Mouse (Mus musculus): ENCODE results near the gene Apip.
A peak's percentile ranks its signal among the peaks of the same experiment; 100 is the strongest.

DNA sequence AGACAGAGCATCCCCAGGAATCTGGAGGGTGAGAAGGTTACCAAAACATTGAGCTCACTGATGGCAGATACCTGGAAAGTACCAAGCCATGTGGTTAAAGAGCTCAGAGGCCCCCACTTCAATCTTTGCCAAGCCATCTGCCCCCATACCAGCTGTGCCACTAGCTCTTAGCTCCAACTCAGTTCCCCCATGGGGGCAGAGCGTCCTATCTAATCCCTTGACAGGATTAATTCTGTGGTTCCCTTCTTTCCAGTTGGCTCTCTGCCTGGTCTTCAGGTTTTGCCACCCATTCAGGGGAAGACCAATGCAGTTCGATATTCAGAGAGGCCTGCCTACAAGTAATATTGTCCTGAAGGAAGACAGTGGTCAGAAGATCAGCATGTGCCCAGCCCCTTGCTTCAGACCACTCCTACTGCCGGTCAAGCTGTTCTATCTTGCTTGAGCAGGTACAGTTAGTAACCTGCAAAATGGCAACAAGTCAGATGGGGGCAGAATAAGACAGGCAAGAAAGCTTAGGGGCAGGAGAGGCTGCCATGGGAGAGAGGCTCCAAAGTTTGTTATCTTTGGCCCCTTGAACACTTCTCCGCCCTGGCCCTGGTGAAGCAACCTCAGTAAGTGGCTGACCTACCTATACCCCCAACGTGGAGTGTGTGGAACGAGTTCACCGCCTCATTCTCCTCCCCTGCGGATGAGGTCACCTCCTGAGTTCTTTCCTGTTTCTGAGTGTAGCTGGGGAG lies 65.2 kb downstream of the Apip start:
- peak in 1 of 2 experiments; percentile 49; a peak in 2 of 4 replicates for TF ChIP-seq CTCF (conservative IDR thresholded peaks at IDR 0.05 in 1 of 2, IDR thresholded peaks at IDR 0.05 in 1 of 2; ENCODE audit: low read depth in 2 of 2, low read length in 2 of 2)
- TF ChIP-seq MAFK (IDR thresholded peaks at IDR 0.05; ENCODE audit: insufficient replicate concordance, low read length), result no peak
- TF ChIP-seq ZKSCAN1 (IDR thresholded peaks at IDR 0.05; ENCODE audit: borderline replicate concordance, low read depth, low read length), result no peak
- no peak for TF ChIP-seq TBP (conservative IDR thresholded peaks at IDR 0.05; ENCODE audit: low read depth, low read length)
- no peak for TF ChIP-seq ETS1 (conservative IDR thresholded peaks at IDR 0.05; ENCODE audit: low read depth, low read length)
- no peak for TF ChIP-seq SIN3A (IDR thresholded peaks at IDR 0.05; ENCODE audit: low read length)
- TF ChIP-seq EP300 (IDR thresholded peaks at IDR 0.05; ENCODE audit: low read length), result no peak
- no peak for TF ChIP-seq JUND (conservative IDR thresholded peaks at IDR 0.05; ENCODE audit: low read depth, low read length)
- TF ChIP-seq POLR2A (IDR thresholded peaks at IDR 0.05; ENCODE audit: low read depth, low read length), result no peak
- TF ChIP-seq POLR2AphosphoS2 (IDR thresholded peaks at IDR 0.05; ENCODE audit: low read depth, low read length), result no peak
- TF ChIP-seq CHD1 (IDR thresholded peaks at IDR 0.05; ENCODE audit: low read depth, low read length), result no peak
- no peak for TF ChIP-seq MYC (IDR thresholded peaks at IDR 0.05; ENCODE audit: low read depth, low read length)

Measured in CH12.LX (cell line).